Mouse (Mus musculus): ENCODE results near the gene Zfp428.

DNA sequence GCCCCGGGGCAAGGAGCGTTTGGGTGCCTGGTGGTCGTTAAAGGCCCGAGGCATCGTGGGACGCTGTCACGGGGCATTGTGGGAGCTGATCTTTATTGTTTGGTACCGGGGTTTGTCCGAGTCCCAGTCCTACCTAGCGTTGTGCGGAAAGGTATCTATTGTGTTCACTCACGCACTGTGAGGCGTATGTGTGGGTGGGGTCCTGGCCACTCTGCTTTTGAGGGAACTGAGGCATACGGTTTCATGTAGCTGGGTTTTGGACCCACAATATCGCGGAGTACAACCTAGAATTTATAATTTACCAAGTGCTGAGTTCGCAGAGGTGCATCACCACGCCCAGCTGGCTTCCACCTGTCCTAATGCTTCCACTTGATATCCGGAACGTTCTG lies 914 bp downstream of the Zfp428 start:
- TF ChIP-seq CTCF (IDR thresholded peaks at IDR 0.05; ENCODE audit: low read depth, low read length) = no peak
- TF ChIP-seq POLR2A (IDR thresholded peaks at IDR 0.05; ENCODE audit: insufficient read depth, low read length) = no peak
- no peak for TF ChIP-seq EP300 (IDR thresholded peaks at IDR 0.05; ENCODE audit: insufficient read depth, low read depth, low read length)

All from ES-Bruce4 (cell line).